Mouse (Mus musculus): ENCODE measurements around the gene Slc13a3. TPM values are rescaled to one million over a fixed set of nuclear protein-coding genes. Genes with fewer than 3 reads are reported as not detected.

The Slc13a3 gene
- total RNA-seq, 2 experiments from 2014 or later, result 0.10 TPM; not detected in 1

DNA sequence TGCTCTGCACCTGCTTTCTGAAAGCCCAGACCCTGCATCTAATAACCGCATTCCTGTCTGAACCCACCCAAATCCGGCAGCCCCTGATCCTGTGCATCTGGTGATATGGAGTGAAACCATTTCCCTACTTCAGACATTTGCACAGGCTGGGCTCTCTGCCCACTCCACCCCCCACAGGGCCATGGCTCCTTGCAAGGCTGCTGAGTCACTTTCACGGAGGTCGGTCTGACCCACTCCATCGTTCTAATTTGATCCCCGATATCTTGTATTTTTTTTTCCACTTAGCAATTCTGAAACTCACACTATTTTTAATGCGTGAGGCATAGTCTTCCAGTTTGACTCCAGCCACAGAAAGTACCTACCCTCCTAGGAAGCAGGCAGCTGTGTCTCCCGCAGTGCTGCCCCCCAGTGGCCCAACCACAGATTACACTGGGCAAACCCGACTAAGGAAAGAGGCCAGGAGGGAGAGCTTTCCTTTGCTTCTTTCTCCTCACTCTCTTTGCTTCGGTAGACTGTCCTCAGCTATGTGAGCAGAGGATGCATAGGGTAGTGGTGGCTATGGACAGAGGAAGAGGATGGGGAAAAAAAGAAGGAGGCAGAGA lies 65.2 kb downstream of the Slc13a3 start:
- DNase-seq, result peak; percentile 82

DNA sequence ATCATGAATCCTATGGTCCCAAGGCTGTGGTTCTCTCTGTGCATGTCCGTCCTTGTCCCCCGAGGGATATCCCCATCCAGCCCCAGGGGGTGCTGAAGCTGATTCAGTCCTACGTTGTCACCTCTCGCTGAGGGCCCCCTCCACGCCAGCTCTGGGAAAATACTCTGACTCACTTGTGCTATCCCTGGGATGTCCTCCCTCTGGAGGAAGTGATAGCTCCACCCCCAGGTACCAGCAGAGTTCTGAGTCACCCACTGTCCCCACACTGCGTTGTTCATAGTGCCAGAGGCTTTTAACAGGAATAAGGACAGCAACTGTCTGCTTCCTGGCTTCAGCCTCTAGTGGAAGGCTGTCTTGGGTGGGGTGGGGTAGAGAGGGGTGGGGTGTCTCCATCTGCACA lies 67.7 kb downstream of the Slc13a3 start:
- no peak for DNase-seq

DNA sequence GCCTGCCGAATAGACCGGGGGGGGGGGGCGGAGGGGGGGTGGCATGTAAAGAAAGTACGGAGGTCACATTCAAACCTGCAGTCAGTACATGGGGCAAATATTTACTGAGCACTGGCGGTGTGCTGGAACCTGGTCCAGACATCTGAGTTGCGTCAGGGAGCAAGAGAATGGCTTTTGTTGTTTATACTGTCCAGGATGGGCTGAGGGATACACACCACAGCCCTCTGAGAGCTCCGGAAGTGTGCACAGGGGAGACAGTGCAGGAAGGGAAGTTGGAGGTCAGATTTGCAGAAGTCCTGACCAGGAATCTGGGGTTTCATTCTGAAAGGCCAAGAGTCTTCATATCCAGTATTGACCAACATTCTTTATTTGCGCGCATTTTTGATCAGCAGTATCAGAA lies 68.1 kb downstream of the Slc13a3 start:
- DNase-seq, result no peak

DNA sequence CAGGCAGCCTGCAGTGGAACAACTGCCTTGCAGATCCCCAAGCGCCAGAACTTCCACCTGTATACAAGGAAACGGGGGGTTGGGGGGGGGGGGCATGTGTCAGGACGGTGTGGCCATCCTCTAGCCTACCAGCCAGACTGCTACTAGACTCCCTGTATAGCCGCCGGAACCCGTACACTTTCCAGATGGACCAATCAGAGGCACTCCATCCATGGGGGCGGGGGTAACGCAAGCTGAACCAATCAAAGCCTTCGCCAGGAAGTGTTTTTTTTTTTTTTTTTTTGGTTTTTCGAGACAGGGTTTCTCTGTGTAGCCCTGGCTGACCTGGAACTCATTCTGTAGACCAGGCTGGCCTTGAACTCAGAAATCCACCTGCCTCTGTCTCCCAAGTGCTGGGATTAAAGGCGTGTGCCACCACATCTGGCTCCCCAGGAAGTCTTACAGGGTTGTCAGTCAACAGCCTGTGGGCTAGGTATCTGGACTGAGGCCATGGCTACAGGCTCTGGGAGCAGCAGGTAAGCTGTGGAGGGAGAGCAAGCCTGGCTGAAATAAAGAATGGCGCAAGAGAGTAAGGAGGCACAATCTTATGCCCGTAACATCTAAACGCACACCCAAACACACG lies 74.8 kb downstream of the Slc13a3 start:
- no peak for DNase-seq

DNA sequence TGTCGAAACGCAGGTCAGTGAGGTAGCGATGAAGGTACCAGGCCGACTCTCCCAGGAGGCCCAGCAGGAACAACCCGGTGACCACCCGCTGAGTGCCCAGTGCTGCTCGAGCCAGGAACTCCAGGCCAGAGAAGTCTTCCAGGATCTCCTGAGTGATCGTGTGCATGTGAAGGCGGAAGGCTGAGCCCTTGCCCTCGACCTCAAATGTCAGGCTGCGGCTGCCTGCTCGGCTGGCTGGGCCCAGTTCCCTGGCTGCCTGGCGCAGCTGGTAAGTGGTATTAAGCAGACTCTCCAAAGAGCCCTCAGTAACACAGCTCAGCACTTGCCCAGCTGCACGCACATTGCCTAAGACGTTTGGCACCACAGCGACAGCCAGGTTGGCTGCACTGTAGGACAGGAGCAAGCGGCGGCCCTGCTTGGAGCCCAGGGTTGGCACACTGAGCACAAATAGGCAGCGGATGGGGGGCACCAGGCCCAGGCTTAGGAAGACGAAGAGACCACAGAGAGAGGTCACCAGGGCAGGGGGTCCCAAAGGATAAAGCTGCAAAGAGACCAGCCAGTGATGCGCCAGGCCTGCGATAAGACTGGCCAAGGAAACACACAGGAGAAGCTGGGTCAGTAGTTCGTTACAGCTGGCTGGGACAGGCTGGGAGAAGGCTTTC lies 75.4 kb downstream of the Slc13a3 start:
- DNase-seq, result no peak

DNA sequence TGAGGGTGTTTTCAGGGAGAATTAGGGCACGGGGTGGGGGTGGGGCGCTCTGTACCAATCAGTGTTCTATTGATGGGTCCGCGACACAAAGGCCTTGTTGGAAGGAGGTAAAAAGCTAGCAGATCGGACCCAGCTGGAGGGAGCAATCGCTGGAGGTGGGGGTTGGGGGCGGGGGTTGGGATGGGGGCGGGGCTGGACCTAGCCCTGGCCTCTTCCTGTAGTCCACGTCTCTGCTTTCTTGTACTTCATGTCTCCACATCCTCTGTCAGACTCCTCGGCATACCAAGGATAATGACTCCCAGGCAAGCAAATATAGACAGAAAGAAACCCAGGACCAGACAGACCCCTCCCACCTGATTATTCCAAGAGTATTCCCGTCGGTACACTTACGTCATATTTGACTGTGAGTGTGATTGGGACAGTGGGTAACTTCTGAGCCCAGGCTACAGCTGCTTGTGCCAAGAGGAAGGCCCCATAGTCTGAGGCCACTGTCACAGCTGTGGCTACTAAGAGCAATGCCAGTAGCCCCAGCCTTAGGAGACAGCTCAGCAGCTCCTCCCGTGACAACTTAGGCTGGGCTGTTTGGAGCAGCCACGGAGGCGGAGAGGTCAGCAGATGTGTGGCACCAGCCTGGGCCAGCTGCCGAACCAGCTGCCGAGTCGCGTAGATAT lies 76.1 kb downstream of the Slc13a3 start:
- DNase-seq, result peak; percentile 21

DNA sequence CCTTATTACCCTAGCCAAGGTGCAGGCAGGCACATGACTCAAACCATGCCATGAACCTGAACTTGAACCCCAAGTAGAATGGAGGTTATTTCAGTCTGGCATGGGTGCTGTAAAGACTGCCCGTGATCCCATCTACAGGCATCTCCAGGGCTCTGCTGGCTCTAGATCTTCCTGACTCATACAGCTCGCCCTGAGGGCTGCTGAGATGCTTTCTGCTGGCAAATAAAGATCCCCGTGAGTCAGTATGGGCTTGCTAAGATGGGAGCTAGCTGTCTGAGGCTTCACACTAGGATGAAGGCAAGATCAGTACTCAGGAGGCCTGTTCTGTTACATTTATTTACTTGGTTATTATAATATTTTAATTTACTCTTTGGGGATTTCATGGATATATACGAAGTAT lies 80.9 kb downstream of the Slc13a3 start:
- no peak for DNase-seq

DNA sequence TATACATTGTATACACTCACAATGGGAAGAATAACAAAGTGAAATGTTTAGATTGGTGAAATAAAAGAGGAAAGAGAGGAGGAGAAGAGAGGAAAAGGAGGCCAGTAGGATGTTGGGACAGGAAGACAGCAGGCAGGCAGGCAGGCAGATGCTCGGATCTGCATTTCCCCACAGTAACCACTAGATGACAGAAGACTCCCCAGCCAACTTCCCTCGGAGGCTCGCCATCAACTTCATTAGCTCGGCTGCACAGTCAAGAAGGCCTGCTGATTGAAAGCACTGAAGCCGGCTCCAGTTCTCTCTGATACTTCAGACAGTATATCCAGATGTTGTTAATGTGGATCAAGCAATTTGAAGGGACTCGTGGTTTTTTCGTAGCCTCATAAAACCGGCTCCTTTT lies 81.5 kb downstream of the Slc13a3 start:
- DNase-seq, result peak; percentile 62

DNA sequence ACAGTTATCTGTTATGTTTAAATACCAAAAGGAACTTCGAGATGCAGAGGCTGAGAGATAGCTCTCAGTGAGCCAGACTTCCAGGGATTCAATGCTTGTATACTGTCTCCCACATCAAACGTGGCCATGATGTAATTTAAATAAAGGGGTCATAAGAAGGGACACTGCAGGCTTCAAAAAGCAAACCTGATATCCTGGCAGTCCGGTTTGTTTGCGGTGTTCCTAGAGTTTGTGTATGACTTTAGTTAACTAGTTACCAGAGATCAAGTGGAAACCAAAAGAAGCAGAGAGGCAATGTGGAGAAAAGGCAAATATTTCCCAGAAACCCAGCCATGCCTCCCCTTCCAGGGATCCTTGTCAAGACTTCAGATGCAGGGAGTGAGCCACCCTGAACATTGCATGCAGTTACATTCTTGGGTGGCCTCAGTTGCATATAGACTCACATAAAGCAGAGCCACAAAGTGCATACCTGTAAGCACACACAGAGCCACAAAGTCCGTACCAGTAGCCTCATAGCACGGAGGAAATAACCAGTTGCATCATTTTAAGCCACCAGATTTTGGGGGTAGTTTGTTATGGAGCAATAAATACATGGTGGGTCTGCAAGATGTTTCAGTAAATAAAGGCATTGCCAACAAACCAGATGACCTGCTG lies 83.6 kb downstream of the Slc13a3 start:
- DNase-seq, result no peak

DNA sequence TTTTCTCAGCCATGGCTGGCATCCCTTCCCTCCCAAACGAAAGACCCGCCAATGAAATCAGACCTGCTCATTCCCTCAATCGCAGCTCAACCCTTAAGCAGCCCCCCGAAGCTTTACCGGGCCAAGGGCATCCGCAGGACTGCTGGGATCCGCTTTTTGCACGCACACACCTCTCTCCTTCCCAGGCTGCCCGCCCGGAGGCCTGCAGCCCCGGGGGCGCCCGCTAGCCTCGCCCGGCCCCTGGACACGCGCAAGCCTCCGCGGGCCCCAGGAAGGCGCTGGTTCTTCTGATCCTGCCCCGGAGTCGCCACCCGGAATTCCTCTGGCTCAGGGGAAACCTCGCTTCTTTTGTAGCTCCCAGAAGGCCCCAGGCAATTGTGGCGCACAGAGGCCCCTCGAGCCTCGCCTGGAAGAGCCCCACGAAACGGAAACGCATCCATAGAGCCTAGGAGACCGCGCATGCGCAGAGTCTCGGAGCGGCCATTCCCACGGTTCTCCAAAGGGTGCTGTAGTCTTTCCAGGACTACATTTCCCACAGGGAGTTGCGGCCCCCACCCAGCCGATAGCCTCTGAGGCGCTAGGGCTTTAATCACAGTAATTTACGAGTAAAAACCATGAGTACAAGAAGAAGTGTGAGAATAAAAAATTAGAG lies 85.1 kb downstream of the Slc13a3 start, which contains the start of gene Zfp334:
Gene Zfp334, minus strand, starts transcription at position 416 of the 652 bp plus-strand sequence.
- peak; percentile 97 for DNase-seq

DNA sequence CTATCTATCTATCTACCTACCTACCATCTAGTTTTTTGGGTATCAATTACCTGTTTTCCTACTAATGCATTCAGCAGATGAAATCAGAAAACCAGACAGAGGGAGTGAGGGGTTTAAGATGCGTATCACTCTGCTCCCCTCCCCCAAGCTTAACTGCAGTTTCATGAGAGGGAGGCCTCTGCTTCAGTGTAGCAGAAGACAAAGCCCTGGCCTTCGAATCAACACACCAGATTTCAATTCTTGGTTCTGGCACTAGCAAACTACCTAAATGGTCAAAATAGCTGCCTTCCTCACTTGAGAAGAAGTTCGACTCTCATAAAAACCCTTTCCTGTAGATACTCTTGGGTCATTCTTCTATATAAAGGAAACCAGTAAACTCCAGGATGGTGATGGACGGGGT lies 85.7 kb downstream of the Slc13a3 start:
- DNase-seq, result no peak

DNA sequence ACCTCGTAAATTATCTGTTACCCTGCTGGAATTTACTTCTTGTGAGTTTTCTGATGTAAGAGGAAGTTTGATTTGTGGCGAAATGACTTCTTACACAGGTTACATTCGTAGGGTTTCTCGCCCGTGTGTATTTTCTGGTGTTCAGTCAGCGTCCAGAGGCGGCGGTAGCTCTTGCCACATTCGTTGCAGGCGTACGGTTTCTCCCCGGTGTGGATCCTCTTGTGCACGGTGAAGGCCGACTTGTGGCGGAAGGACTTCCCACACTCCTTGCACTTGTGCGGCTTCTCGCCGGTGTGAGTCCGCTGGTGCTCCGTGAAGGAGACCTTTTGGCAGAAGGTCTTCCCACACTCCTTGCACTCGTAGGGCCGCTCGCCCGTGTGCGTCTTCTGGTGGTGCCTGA lies 93.0 kb downstream of the Slc13a3 start:
- no peak for DNase-seq

DNA sequence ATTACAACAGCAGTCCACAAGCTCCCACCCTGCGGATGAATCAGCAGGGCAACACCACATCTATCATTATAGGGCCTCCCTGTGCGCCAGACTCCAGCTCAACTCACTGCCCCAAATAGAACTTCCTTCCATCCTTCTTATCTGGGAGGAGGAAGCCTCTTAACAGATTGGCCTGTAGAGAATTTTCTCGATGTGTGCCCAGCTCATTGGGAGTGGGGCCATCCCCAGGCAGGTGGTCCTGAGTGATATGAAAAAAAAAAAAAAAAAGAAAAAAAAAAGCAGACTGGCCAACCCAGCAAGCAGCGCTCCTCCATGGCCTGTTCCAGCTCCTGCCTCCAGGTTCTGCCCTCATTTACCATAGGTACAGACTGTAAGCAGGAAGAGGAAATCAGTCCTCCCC lies 97.0 kb downstream of the Slc13a3 start:
- no peak for DNase-seq

DNA sequence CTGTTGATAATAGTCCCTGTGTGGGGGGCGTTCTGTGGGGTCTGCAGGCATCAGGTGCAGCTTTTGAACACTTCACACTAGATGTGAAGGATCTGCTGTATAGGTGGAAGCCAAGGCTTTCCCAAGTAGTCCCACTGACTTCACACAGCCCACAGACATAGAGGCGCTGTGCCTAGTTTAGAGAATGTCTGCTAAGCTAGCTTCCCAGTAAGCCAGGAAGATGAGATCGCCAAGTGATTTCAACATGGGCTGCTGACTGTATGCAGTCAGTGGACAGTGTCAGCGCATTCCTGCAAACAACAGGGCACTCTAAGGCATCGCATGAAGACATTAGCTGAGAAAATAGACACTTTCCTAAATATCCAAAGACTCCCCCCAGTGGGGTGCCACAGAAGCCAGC lies 97.6 kb downstream of the Slc13a3 start:
- no peak for DNase-seq

DNA sequence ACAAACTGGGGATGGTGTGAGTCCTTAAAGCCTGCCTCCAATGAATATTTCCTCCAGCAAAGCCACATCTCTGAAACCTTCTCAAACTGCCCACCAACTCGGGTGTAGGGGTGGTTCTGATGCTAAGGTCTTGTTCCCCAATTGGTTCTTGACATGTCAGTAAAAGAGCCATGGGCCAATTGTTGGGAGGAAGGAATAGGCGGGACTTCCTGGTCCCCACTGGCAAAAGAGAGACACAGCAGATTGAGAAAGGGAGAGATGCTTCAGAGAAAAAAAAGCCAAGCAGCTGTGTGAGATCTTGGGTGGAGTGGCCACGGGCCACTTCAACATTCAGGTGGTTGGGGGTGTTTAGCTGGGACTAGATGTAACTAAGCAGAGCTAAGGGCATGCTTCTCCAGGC lies 102.0 kb downstream of the Slc13a3 start:
- DNase-seq, result no peak

DNA sequence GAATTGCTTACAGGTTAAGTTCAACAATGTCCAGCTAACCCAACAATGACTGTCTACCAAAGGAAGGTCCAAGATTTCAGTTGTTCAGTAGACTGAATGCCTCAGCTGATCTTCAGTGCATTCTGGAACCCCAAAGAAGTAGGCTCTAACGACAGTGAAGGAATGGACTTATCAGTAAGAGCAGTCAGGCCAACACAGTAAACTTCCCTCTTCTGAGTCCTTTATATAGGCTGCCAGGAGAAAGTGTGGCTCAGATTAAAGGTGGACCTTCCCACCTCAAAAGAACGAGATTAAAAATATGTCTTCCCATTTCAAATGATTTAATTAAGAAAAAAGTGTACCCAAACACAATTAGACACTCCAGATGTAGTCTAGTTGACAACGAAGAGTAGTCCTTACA lies 102.7 kb downstream of the Slc13a3 start:
- DNase-seq, result no peak

DNA sequence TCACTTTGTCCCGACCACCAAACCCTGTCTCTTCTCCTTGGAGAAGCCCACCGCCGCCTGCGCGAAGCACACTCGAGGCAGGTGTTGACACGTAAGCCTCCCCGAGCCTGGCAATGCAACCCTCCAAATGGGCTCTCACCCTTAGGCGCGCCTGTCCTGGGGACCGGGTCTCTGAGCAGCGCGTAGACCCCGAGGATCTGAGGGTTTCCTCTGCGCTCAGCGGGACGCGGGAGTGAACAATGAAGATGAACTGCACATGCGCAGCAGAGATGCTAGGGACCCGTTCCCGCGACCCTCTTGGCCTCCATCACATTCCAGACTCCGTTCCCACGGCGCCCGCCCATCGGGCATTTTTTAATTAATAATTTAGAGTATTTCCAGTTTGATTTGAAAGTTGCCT lies 104.5 kb downstream of the Slc13a3 start, which contains the start of gene Zfp663:
Gene Zfp663, minus strand, starts transcription at position 234 of the 400 bp plus-strand sequence.
- no peak for DNase-seq

DNA sequence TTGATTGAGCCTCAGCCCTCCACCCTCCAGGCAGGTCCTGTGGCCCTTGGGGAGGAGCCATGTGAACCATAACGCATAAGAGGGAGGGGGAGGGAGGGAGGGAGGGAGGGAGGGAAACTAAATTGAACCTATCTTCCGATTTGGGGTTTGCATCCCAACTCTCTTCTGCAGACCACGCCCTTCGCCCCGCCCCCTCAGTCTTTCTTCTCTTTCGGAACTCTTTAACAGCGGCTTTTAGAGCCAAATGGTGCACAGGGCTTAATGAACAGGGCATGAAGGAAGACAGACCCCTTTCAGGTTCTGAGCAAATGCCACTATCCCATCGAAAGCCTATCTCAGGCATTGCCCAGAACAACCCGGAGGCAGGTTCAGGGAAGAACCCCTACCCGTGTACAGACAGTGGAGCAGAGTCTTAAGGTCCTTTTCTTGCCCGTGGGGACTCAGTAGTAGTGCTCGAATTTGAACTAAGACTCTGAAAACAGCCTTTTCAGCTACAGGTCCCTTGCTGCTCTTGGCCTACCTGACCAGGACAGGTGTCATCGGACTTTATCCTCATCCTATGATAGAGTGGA lies 105.1 kb downstream of the Slc13a3 start:
- DNase-seq, result peak; percentile 25

DNA sequence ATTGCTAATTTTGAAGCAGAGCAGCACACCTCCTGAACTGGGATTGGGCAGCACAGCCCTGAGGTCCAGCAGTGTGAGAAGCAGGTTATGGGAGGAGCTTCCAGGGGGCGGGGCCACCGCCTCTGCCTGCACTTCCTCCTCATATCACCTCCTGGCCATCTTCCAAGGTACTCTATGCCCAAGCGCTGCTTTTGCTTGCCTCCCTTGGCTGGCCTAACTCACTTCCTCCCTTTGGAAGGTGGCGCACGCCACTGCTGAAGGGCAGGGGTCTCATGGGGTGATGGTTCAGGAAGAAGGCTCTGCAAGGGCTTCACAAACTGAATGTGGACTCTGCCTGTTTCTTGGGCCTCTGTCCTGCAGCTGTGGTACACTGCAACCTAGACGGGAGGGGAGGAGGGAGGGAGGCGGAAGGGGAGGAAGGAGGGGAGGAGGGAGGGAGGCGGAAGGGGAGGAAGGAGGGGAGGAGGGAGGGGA lies 105.9 kb downstream of the Slc13a3 start:
- DNase-seq, result peak; percentile 17

DNA sequence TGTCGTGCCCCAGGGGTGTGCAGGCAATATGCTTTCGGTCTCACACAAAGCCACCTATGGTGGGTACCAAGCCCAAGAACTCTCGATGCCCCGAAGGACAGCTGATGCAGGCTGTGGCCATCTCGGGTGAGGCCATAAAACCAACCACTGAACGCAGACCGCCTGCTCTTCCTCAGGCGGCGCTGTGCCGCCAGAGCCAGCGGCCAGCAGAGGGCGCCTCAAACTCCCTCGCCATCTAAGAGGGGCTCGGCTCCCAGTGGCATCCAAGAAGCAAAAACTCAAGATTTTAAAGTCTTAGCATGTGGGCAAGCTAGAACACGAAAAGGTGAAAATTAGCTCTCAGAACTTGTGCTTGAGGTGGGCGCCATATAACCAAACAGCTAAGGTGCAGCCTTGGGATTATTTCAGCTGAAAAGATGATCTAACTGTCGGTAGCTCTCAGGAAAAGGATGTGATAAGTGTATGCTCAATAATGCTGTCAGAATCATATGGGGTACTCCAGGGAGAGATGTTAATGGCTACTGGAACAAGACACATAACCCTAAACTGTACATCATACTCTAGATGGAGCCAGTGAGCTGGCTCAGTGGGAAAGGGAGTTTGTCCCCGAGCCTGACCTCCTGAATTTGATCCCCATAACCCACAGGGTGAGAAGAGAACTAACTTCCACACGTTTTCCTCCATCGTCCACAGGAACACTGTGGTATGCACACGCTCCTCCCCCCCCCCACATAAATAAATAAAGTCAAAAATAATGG lies 108.5 kb downstream of the Slc13a3 start:
- peak; percentile 74 for DNase-seq

DNA sequence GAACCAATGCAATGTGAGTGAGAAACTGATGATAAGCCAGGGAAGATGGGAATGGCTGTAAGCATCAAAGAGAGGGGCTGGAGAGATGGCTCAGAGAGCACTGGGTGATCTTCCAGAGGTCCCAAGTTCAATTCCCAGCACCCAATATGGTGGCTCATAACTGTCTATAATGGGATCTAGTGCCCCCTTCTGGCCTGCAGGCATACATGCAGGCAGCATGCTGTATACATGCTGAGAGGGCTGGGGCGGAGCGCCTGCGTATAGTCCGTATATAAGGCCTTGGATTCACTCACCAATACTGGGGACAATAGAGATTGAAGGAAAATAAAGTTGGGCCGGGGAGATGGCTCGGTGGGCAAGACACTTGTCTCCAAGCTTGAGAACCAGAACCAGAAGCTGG lies 109.7 kb downstream of the Slc13a3 start:
- no peak for DNase-seq

Measured in heart, postnatal 4 days (tissue).